Mouse (Mus musculus) spleen, embryonic (tissue): ENCODE measurements around the gene Bcas2.
"Not testable (repeated sequence)": the region's sequence is repeated elsewhere in the genome, so short reads cannot be mapped to it uniquely, and the experiment has no call there.

Source experiments
- CTCF ChIA-PET: fragments of 350-600 bp; sonication (Branson Sonifier 250); formaldehyde crosslinking; loops from one replicate; lab custom pipeline; 2022; lab: Charles Lee

Bcas2 gene

GRCm38 (mm10) chr3:103214593-103215285 lies 43.3 kb downstream of the Bcas2 start:
- CTCF ChIA-PET: no interaction called here

- CTCF ChIA-PET: not testable (repeated sequence)
Measured at GRCm38 (mm10) chr3:103215399-103215798, 43.9 kb downstream of the Bcas2 start.

DNA sequence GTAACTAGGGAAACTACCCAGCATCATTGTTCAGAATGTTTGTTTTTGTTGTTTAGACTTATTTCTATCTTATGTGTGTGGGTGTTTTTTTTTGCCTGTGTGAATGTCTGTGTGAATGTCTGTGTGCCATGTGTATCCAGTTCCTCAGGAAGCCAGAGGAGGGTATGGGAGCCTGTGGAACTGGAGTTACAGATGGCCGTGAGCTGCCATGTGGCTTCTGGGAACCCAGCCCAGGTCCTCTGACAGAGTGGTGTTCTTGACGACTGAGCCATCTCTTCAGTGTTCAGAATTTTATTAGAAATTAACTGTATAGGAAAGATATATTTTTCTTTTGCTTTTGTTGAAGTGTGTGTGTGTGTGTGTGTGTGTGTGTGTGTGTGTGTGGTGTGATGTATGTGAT lies 50.0 kb downstream of the Bcas2 start:
- CTCF ChIA-PET: interaction anchor here (0.7 kb wide), 1 partner anchor 207 kb away, joined by 7 read pairs; no protein-coding TSS in a partner anchor

GRCm38 (mm10) chr3:103223752-103224151 lies 52.3 kb downstream of the Bcas2 start:
- CTCF ChIA-PET: no interaction called here

- CTCF ChIA-PET: no interaction called here
Measured at GRCm38 (mm10) chr3:103224231-103224765, 52.8 kb downstream of the Bcas2 start.

DNA sequence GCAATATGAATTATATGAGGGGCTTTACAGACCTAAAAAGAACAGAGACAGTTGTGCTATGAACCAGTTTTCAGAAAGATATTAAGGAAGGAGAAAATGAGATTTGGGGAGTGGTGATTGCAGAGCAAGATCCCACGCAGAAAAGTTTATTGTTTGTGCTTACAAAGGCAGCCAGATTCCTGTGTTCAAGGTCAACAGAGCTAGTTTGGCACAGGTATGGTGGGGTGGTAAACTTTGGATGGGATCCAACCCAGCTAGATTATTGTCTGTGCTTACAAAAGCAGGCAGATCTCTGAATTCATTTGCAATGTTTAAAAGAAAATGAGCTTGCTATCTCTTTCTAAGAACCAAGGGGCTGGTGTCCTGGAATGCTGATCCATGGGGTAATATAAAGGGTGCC lies 56.3 kb downstream of the Bcas2 start:
- CTCF ChIA-PET: interaction anchor here (0.6 kb wide), 1 partner anchor 33 kb away, joined by 10 read pairs; no protein-coding TSS in a partner anchor
